Mouse (Mus musculus) limb, embryonic 10.5 days (tissue): ENCODE measurements around the gene Fndc8. TPM values are rescaled to one million over a fixed set of nuclear protein-coding genes. Genes with fewer than 3 reads are reported as not detected.
A peak's percentile ranks its signal among the peaks of the same experiment; 100 is the strongest.

Source experiments
- DNase-seq: peaks from one replicate; pipeline ENCODE4 v3.0.0-alpha.2; 2017; ENCODE audit warnings: low spot score
- H3K27ac ChIP-seq: fragments of 300-500 bp; sonication (generic); 2 replicates; pipeline ENCODE4 v1.5.1; 2016; ENCODE audit warnings: mild to moderate bottlenecking
- H3K27me3 ChIP-seq: fragments of 300-500 bp; sonication (generic); 2 replicates; pipeline ENCODE4 v1.6.1; 2016; ENCODE audit warnings: low read depth, mild to moderate bottlenecking; ENCODE audit not compliant: poor library complexity, severe bottlenecking
- H3K36me3 ChIP-seq: fragments of 300-500 bp; sonication (generic); 2 replicates; pipeline ENCODE4 v1.6.1; 2016; ENCODE audit warnings: mild to moderate bottlenecking, moderate library complexity
- H3K4me1 ChIP-seq: fragments of 300-500 bp; sonication (generic); 2 replicates; pipeline ENCODE4 v1.6.1; 2016
- H3K4me3 ChIP-seq: fragments of 300-500 bp; sonication (generic); 2 replicates; pipeline ENCODE4 v1.5.1; 2016; ENCODE audit warnings: mild to moderate bottlenecking, moderate library complexity
- H3K9me3 ChIP-seq: fragments of 300-500 bp; sonication (generic); replicated peaks from 2 replicates; pipeline ENCODE4 v1.6.1; 2016; ENCODE audit warnings: mild to moderate bottlenecking
- WGBS: fragments of 180-500 bp; shearing (Covaris S2); methylation state at CpG from one replicate; pipeline ENCODE4 v1.1.7; 2016; 5-methylcytosine and 5-hydroxymethylcytosine counted together
- polyA plus RNA-seq: library from polyadenylated mRNA; unstranded; fragments of >200 nt; fragmentation: Nextera tagmentation; extraction: Ambion mirVana; gene quantifications from 2 replicates; pipeline ENCODE4 v1.2.1, GENCODE M21; 2016

Fndc8 gene
- 0.18 and 0.35 TPM in 2 replicates for polyA plus RNA-seq

DNA sequence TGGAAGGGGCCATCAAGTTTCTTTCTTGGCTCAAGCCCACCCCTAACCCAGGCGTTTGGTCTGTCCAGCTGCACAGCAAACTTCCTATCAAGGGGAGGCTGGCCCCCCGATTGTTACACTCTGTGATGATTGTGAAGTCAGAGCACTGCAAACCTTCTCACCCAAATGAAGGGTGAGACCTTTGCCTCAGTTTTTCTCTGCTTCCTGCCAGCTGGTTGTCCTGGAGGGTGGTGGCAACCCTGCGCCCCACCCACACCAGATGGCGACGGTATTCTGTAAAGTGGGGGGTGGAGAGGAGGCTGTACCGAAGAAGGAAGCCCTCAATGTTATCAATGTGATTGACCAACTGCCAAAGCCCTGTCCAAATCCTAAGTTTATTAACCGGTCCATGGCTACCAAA lies at the start of gene Fndc8:
Gene Fndc8, plus strand, starts transcription at position 189 of the 400 bp plus-strand sequence.
- H3K9me3 ChIP-seq = no peaks in the 10 kb centered on the region
- no peak for DNase-seq
- no peak within 1 kb of the TSS for H3K4me3 ChIP-seq
- H3K36me3 ChIP-seq = 0 out of 2 replicates have a peak, but pooled peaks cover under 1% of the 10 kb centered on the region
- H3K27ac ChIP-seq = no peak within 1 kb of the TSS
- H3K27me3 ChIP-seq = 0 out of 2 replicates have a peak, but pooled peaks cover 7% of the 10 kb centered on the region
- peaks cover 20% of the 10 kb centered on the region for H3K4me1 ChIP-seq
- 61% methylated on average over 7 of the region's 7 CpGs for WGBS

- no peak overlapping the region for H3K27ac ChIP-seq
These were observed 47.0 kb upstream of the Fndc8 start for GRCm38 (mm10) chr11:82844771-82845414.

DNA sequence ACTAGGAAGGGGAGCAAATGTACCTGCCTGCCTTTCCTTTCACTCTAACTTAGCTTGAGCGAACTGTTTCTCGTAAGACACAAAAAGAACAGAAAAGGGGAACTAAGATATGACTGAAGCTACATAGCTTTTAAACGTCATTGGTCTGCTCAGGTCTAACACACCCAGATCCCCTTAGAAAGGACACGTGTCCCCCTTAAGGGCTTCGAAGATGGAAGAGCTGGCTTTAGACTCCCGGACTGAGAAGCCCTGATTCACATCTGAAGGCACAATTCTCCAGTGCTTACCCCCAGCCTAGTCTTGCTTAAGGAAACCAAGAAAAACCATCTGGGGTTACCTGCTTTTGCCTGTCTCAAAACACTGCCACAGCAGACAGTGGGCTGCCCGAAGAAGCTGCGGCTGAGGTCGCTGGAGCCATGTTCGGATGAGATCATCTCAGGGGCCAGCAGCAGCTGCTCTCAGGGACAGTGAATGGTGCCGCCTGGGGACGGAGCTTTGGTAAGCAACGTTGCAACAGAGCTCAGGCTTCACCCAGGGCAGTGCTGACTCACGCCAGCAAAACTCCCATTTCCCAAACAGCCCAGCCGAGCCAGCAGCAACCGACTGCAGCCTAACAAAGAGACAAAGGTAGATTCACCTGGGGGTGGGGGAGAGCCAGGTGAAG lies 46.4 kb upstream of the Fndc8 start:
- Histone ChIP-seq H3K4me3 (0 out of 2 replicates have a peak overlapping the region, but pooled peaks have one; percentile 13), H3K27ac (peak overlapping the region; percentile 64), H3K9me3 (no peaks in the 10 kb centered on the region), H3K4me1 (peaks cover 26% of the 10 kb centered on the region), H3K27me3 (peaks cover 11% of the 10 kb centered on the region; the same call in 1 of the 2 replicates), H3K36me3 (no peaks in the 10 kb centered on the region)
- DNase-seq = peak; percentile 38
- 35% methylated on average over 16 of the region's 16 CpGs for WGBS

More at GRCm38 (mm10) chr11:82844771-82845414, 47.0 kb upstream of the Fndc8 start:
- Histone ChIP-seq H3K4me3 (no peak overlapping the region), H3K36me3 (no peaks in the 10 kb centered on the region), H3K4me1 (peaks cover 19% of the 10 kb centered on the region), H3K27me3 (peaks cover 11% of the 10 kb centered on the region; the same call in 1 of the 2 replicates), H3K9me3 (no peaks in the 10 kb centered on the region)
- 71% methylated on average over 11 of the region's 11 CpGs for WGBS
- no peak for DNase-seq

DNA sequence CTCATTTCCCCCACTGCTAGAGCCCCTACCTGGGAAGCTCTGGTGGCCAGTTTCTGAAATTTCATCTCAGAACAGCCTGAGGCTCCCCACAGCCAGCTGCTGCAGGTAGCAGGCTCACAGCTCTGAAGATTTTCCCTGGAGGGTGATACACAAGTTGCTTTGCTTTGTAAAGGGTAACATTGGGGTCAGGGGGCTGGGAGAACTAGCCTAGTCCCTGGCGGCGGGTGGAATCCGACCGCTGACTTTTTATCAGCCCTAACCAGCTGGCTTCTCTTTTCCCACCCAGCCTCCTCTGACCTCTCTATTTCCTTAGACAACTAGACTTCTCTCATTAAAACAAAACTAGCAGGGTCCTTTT lies 45.9 kb upstream of the Fndc8 start:
- Histone ChIP-seq H3K27ac (peak overlapping the region; percentile 64), H3K27me3 (peaks cover 11% of the 10 kb centered on the region; the same call in 1 of the 2 replicates), H3K4me3 (0 out of 2 replicates have a peak overlapping the region, but pooled peaks have one; percentile 13), H3K4me1 (peaks cover 31% of the 10 kb centered on the region), H3K9me3 (no peaks in the 10 kb centered on the region), H3K36me3 (no peaks in the 10 kb centered on the region)
- DNase-seq = no peak
- 23% methylated on average over 4 of the region's 4 CpGs for WGBS

DNA sequence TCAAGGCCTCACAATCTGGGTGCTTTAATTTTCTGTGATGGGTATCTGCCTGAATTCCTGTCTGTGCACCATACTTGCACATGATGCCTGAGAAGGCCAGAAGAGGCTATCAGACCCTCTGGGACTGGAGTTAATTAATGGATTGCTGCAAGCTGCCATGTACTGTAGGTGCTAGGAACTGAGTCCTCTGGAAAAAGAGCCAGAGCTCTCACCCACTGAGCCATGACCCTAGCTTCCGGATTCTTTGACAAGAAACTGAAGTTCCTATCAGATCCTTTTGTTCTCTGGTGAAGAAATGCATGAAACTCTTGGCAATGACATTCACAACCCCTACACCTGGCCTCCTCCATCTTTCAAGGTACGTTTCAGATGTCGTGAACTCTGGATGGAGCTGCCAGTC lies 45.0 kb upstream of the Fndc8 start:
- WGBS = 81% methylated on average over 3 of the region's 3 CpGs
- no peak for DNase-seq
- H3K9me3 ChIP-seq = no peaks in the 10 kb centered on the region
- H3K4me1 ChIP-seq = peaks cover 31% of the 10 kb centered on the region
- H3K36me3 ChIP-seq = no peaks in the 10 kb centered on the region
- no peak overlapping the region for H3K4me3 ChIP-seq
- H3K27ac ChIP-seq = no peak overlapping the region
- peaks cover 11% of the 10 kb centered on the region; the same call in 1 of the 2 replicates for H3K27me3 ChIP-seq

DNA sequence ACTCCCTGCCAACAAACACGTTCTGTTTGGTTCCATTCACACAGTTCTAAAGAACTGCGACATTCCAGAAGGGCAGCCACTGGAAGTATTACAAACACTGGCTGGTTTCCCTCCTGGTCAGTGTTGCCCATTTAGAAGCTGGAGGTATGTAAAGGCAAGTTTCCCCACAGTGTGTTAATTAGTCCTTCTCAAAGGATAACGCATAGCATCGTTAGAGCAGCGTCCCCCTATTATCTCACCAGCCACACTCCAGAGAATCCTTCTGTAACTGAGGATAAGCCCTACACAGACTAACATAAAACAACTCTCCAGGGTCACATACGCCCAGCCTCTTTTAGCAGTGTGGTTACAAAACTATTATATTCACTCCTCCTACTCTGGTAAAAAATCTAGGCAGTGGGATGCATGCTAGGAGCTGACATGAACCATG lies 44.3 kb upstream of the Fndc8 start:
- Histone ChIP-seq H3K36me3 (no peaks in the 10 kb centered on the region), H3K4me1 (peaks cover 31% of the 10 kb centered on the region), H3K4me3 (no peak overlapping the region), H3K27ac (no peak overlapping the region), H3K9me3 (no peaks in the 10 kb centered on the region), H3K27me3 (peaks cover 11% of the 10 kb centered on the region; the same call in 1 of the 2 replicates)
- no peak for DNase-seq
- 55% methylated on average over 6 of the region's 6 CpGs for WGBS

- H3K27ac ChIP-seq = no peak overlapping the region
- 0 out of 2 replicates have a peak, but pooled peaks cover 6% of the 10 kb centered on the region for H3K27me3 ChIP-seq
- H3K4me3 ChIP-seq = no peak overlapping the region
- DNase-seq = no peak
- H3K36me3 ChIP-seq = no peaks in the 10 kb centered on the region
- 68% methylated on average over 5 of the region's 5 CpGs for WGBS
- peaks cover 28% of the 10 kb centered on the region for H3K4me1 ChIP-seq
- no peaks in the 10 kb centered on the region for H3K9me3 ChIP-seq
These were observed 41.7 kb upstream of the Fndc8 start for GRCm38 (mm10) chr11:82850259-82850658.

DNA sequence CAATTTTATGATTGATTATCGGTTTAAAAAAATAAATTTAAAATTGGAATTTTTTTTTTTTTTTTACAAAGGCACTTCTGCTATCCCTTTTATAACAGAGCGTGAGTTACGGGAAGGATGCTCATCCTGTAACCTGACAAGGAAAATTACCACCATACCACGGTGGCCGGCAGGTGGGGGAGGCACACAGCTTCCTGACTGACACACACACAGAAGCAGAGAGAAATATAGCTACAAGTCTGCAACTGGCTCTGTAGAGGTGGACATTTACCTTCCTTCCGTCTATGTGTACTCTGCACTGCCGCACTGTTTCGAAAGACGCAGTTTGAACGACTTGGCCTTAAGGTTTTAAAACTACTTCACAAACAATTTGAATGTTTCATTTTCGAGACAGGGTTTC lies 39.8 kb upstream of the Fndc8 start:
- WGBS = 87% methylated on average over 11 of the region's 11 CpGs
- H3K27me3 ChIP-seq = no peaks in the 10 kb centered on the region
- no peak overlapping the region for H3K4me3 ChIP-seq
- no peaks in the 10 kb centered on the region for H3K36me3 ChIP-seq
- H3K9me3 ChIP-seq = no peaks in the 10 kb centered on the region
- DNase-seq = no peak
- no peak overlapping the region for H3K27ac ChIP-seq
- peaks cover 20% of the 10 kb centered on the region for H3K4me1 ChIP-seq

- 87% methylated on average over 10 of the region's 10 CpGs for WGBS
These were observed 39.4 kb upstream of the Fndc8 start for GRCm38 (mm10) chr11:82852540-82852939.

GRCm38 (mm10) chr11:82852958-82853357 lies 39.0 kb upstream of the Fndc8 start:
- Histone ChIP-seq H3K36me3 (no peaks in the 10 kb centered on the region), H3K9me3 (no peaks in the 10 kb centered on the region), H3K27me3 (no peaks in the 10 kb centered on the region), H3K27ac (no peak overlapping the region), H3K4me3 (no peak overlapping the region), H3K4me1 (peaks cover 15% of the 10 kb centered on the region)
- DNase-seq = no peak
- WGBS = 89% methylated on average over 7 of the region's 7 CpGs

More at GRCm38 (mm10) chr11:82852540-82852939, 39.4 kb upstream of the Fndc8 start:
- no peaks in the 10 kb centered on the region for H3K36me3 ChIP-seq
- H3K27ac ChIP-seq = no peak overlapping the region
- H3K4me3 ChIP-seq = no peak overlapping the region
- H3K9me3 ChIP-seq = no peaks in the 10 kb centered on the region
- peaks cover 15% of the 10 kb centered on the region for H3K4me1 ChIP-seq
- H3K27me3 ChIP-seq = no peaks in the 10 kb centered on the region
- DNase-seq = no peak

DNA sequence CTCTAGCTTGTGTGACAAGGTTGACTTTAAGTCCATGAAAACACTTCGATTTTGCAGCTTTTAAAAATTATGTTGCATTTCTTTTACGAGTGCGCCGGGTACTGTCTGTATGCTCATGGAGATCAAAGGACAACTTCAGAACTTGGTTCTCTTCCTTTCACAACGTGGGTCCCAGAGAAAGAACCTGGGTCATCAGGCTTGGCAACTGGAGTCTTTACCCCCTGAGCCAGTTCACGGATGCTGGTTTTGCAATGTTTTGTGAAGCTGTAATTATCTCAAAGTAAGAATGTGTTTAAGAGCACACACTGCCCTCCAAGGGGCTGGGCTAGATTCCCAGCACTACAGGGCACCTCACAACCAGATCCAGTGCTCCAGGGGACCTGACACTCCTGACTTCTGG lies 37.8 kb upstream of the Fndc8 start:
- H3K4me1 ChIP-seq = peaks cover 15% of the 10 kb centered on the region
- WGBS = 87% methylated on average over 6 of the region's 6 CpGs

GRCm38 (mm10) chr11:82855327-82855973 lies 36.5 kb upstream of the Fndc8 start:
- DNase-seq = no peak
- Histone ChIP-seq H3K9me3 (no peaks in the 10 kb centered on the region), H3K4me1 (peaks cover 9% of the 10 kb centered on the region), H3K4me3 (no peak overlapping the region), H3K27me3 (no peaks in the 10 kb centered on the region), H3K36me3 (no peaks in the 10 kb centered on the region), H3K27ac (no peak overlapping the region)
- 90% methylated on average over 9 of the region's 9 CpGs for WGBS

More for the DNA sequence above, 37.8 kb upstream of the Fndc8 start:
- Histone ChIP-seq H3K27me3 (no peaks in the 10 kb centered on the region), H3K36me3 (no peaks in the 10 kb centered on the region), H3K9me3 (no peaks in the 10 kb centered on the region), H3K27ac (no peak overlapping the region), H3K4me3 (no peak overlapping the region)
- DNase-seq = no peak

GRCm38 (mm10) chr11:82856032-82856431 lies 35.9 kb upstream of the Fndc8 start:
- Histone ChIP-seq H3K36me3 (no peaks in the 10 kb centered on the region), H3K27me3 (no peaks in the 10 kb centered on the region), H3K9me3 (no peaks in the 10 kb centered on the region), H3K4me3 (no peak overlapping the region), H3K27ac (no peak overlapping the region), H3K4me1 (0 out of 2 replicates have a peak, but pooled peaks cover 3% of the 10 kb centered on the region)
- 92% methylated on average over 10 of the region's 10 CpGs for WGBS
- DNase-seq = no peak
